Mouse (Mus musculus): ENCODE measurements around the gene Rhbdd1. TPM values are rescaled to one million over a fixed set of nuclear protein-coding genes. Genes with fewer than 3 reads are reported as not detected.

Gene Rhbdd1
- total RNA-seq, 2 experiments from 2014 or later, result 7.6 to 10.8 TPM

- no peak for ATAC-seq (replicated peaks; ENCODE audit: low FRiP score, low TSS enrichment, poor library complexity, severe bottlenecking)
Measured at GRCm38 (mm10) chr1:82358871-82359647, 42.8 kb downstream of the Rhbdd1 start.

- no peak for ATAC-seq (replicated peaks; ENCODE audit: low FRiP score, low TSS enrichment, poor library complexity, severe bottlenecking)
Measured at GRCm38 (mm10) chr1:82359648-82360026, 43.4 kb downstream of the Rhbdd1 start.

GRCm38 (mm10) chr1:82361240-82361639 lies 45.0 kb downstream of the Rhbdd1 start:
- ATAC-seq (replicated peaks; ENCODE audit: low FRiP score, low TSS enrichment, poor library complexity, severe bottlenecking), result no peak

GRCm38 (mm10) chr1:82362165-82362564 lies 45.9 kb downstream of the Rhbdd1 start:
- ATAC-seq (replicated peaks; ENCODE audit: low FRiP score, low TSS enrichment, poor library complexity, severe bottlenecking), result no peak

- no peak for ATAC-seq (replicated peaks; ENCODE audit: low FRiP score, low TSS enrichment, poor library complexity, severe bottlenecking)
Measured at GRCm38 (mm10) chr1:82364047-82364446, 47.8 kb downstream of the Rhbdd1 start.

- ATAC-seq (replicated peaks; ENCODE audit: low FRiP score, low TSS enrichment, poor library complexity, severe bottlenecking), result no peak
Measured at GRCm38 (mm10) chr1:82364468-82364867, 48.2 kb downstream of the Rhbdd1 start.

GRCm38 (mm10) chr1:82371636-82372428 lies 55.6 kb downstream of the Rhbdd1 start:
- no peak for ATAC-seq (replicated peaks; ENCODE audit: low FRiP score, low TSS enrichment, poor library complexity, severe bottlenecking)

- peak; percentile 89 for ATAC-seq (replicated peaks; ENCODE audit: low FRiP score, low TSS enrichment, poor library complexity, severe bottlenecking)
Measured at GRCm38 (mm10) chr1:82373924-82374323, 57.7 kb downstream of the Rhbdd1 start.

- ATAC-seq (replicated peaks; ENCODE audit: low FRiP score, low TSS enrichment, poor library complexity, severe bottlenecking), result no peak
Measured at GRCm38 (mm10) chr1:82374831-82375358, 58.6 kb downstream of the Rhbdd1 start.

- ATAC-seq (replicated peaks; ENCODE audit: low FRiP score, low TSS enrichment, poor library complexity, severe bottlenecking), result no peak
Measured at GRCm38 (mm10) chr1:82375452-82375851, 59.2 kb downstream of the Rhbdd1 start.

GRCm38 (mm10) chr1:82381946-82382345 lies 65.7 kb downstream of the Rhbdd1 start:
- ATAC-seq (replicated peaks; ENCODE audit: low FRiP score, low TSS enrichment, poor library complexity, severe bottlenecking), result no peak

GRCm38 (mm10) chr1:82384106-82384505 lies 67.9 kb downstream of the Rhbdd1 start:
- no peak for ATAC-seq (replicated peaks; ENCODE audit: low FRiP score, low TSS enrichment, poor library complexity, severe bottlenecking)

GRCm38 (mm10) chr1:82385054-82385453 lies 68.8 kb downstream of the Rhbdd1 start:
- no peak for ATAC-seq (replicated peaks; ENCODE audit: low FRiP score, low TSS enrichment, poor library complexity, severe bottlenecking)

- ATAC-seq (replicated peaks; ENCODE audit: low FRiP score, low TSS enrichment, poor library complexity, severe bottlenecking), result no peak
Measured at GRCm38 (mm10) chr1:82385827-82386230, 69.6 kb downstream of the Rhbdd1 start.

- no peak for ATAC-seq (replicated peaks; ENCODE audit: low FRiP score, low TSS enrichment, poor library complexity, severe bottlenecking)
Measured at GRCm38 (mm10) chr1:82386814-82387771, 70.8 kb downstream of the Rhbdd1 start.

- ATAC-seq (replicated peaks; ENCODE audit: low FRiP score, low TSS enrichment, poor library complexity, severe bottlenecking), result no peak
Measured at GRCm38 (mm10) chr1:82389371-82389770, 73.1 kb downstream of the Rhbdd1 start.

- no peak for ATAC-seq (replicated peaks; ENCODE audit: low FRiP score, low TSS enrichment, poor library complexity, severe bottlenecking)
Measured at GRCm38 (mm10) chr1:82395371-82395770, 79.1 kb downstream of the Rhbdd1 start.

- no peak for ATAC-seq (replicated peaks; ENCODE audit: low FRiP score, low TSS enrichment, poor library complexity, severe bottlenecking)
Measured at GRCm38 (mm10) chr1:82407786-82408185, 91.5 kb downstream of the Rhbdd1 start.

- ATAC-seq (replicated peaks; ENCODE audit: low FRiP score, low TSS enrichment, poor library complexity, severe bottlenecking), result no peak
Measured at GRCm38 (mm10) chr1:82409271-82409670, 93.0 kb downstream of the Rhbdd1 start.
